Mouse (Mus musculus) thymus, adult 2 months (tissue): Measurements from ENCODE around the gene Ifnz. TPM values are rescaled to one million over a fixed set of nuclear protein-coding genes. Genes with fewer than 3 reads are reported as not detected.
"Not testable (repeated sequence)": the region's sequence is repeated elsewhere in the genome, so short reads cannot be mapped to it uniquely, and the experiment has no call there.

ENCODE experiments used
- DNase-seq: peaks from one replicate; pipeline ENCODE4 v3.0.0; 2021
- H3K27ac ChIP-seq: fragments of 200-500 bp; 2 replicates; pipeline ENCODE4 v1.5.1; 2012; ENCODE audit warnings: low read length, control low read depth; ENCODE audit not compliant: control insufficient read depth, insufficient read depth
- H3K27me3 ChIP-seq: fragments of 200-500 bp; 2 replicates; pipeline ENCODE4 v1.6.1; 2012; ENCODE audit warnings: mild to moderate bottlenecking, low read length, moderate library complexity, mixed read lengths; ENCODE audit not compliant: control insufficient read depth, insufficient read depth
- H3K36me3 ChIP-seq: fragments of 200-500 bp; 2 replicates; pipeline ENCODE4 v1.6.1; 2012; ENCODE audit warnings: mild to moderate bottlenecking, low read length, moderate library complexity; ENCODE audit not compliant: control insufficient read depth, insufficient read depth
- H3K4me1 ChIP-seq: fragments of 200-500 bp; replicated peaks from 2 replicates; pipeline ENCODE4 v1.6.1; 2012; ENCODE audit warnings: low read length; ENCODE audit not compliant: control insufficient read depth, insufficient read depth
- H3K4me3 ChIP-seq: fragments of 200-500 bp; 2 replicates; pipeline ENCODE4 v1.5.1; 2012; ENCODE audit warnings: mild to moderate bottlenecking, low read length, control low read depth, moderate library complexity; ENCODE audit not compliant: control insufficient read depth, insufficient read depth
- CTCF ChIP-seq: fragments of 200-500 bp; IDR thresholded peaks from 2 replicates; pipeline ENCODE4 v1.5.1; 2012; ENCODE audit warnings: mild to moderate bottlenecking, control low read depth, low read length, moderate library complexity, borderline replicate concordance; ENCODE audit not compliant: control insufficient read depth, poor library complexity, insufficient read depth; ENCODE audit errors: extremely low read depth
- POLR2A ChIP-seq: fragments of 200-500 bp; IDR thresholded peaks from 2 replicates; pipeline ENCODE4 v1.6.1; 2012; ENCODE audit warnings: mild to moderate bottlenecking, low read length, control low read depth, moderate library complexity; ENCODE audit not compliant: control insufficient read depth, poor library complexity, insufficient read depth; ENCODE audit errors: extremely low read depth
- WGBS: fragments of 180-500 bp; shearing (Covaris S2); methylation state at CpG from one replicate; pipeline ENCODE4 v1.1.7; 2018; 5-methylcytosine and 5-hydroxymethylcytosine counted together
- polyA plus RNA-seq: library from polyadenylated mRNA; depleted of rRNA; stranded (reverse); fragments of >200 nt; gene quantifications from 2 replicates; pipeline ENCODE4 v1.2.3, GENCODE M21; 2012

Gene Ifnz
- polyA plus RNA-seq, 1 experiment: 0.16 TPM

DNA sequence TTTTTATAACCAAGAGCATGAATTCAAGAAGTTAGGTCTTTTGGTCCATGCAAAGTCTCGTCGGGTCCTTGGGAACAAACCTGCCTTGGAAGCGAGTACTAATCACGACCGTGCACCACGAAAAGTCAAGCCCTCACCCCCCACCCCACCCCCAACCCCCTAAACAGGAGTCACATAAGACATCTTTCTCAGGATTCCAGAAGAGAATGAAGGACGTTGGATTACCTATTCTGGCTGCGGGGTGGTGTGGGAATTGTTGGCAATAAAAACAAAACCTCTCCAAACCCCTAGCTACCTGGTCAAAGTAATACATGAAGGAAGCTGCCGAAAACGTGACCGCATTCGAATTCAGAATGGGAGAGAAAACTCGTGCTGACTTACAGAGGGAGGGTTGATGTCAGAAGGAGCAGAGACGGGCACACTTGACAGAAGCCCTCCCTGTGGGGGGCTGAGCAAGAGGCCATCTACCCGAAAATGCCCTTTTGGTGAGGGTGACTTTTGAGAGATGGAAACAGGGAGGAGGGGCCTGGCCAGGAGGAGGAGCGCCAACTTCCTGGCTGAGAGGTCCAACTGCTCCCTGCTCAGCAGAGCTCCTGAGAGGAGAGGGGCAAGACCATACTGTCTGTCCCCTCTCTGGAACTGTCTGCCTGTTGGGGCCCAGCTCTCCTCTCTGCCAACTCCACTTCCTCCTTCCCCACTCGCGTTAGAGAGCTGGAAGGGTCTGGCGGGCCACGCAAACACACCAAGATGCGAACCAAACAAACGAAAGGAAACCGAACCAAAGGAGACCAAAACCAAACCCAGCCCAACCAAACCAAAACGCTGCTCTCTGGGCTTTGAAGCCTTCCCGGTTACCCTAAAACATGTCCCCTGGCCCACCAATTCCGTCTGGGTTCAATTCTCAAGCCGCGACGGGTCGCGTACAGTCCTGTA, 25.1 kb upstream of the Ifnz start:
- 7% methylated on average over 29 of the region's 31 CpGs for WGBS
- H3K27ac ChIP-seq: peak overlapping the region; percentile 69
- not testable (repeated sequence) for H3K36me3 ChIP-seq, H3K27me3 ChIP-seq, H3K4me1 ChIP-seq
- TF ChIP-seq POLR2A: peak; percentile 14; the same call in 1 of the 2 replicates
- peak overlapping the region; percentile 58 for H3K4me3 ChIP-seq
- peak; percentile 25 for DNase-seq

DNA sequence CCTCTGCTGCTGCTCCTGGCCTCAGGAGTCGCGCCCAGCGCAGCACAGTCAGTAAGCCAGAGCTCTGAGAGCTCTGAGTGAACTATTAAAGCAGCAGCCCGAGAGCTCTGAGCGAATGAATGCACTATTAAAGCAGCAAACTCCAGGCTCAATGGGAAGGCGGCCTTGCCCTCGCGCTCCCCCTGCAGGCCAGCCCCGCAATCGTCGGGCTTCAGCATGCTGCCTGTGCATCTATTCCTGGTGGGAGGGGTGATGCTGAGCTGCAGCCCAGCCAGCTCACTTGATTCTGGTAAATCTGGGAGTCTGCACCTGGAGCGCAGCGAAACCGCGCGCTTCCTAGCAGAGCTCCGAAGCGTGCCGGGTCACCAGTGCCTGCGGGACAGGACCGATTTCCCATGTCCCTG, 24.3 kb upstream of the Ifnz start:
- H3K27ac ChIP-seq, H3K36me3 ChIP-seq, H3K27me3 ChIP-seq, H3K4me1 ChIP-seq: not testable (repeated sequence)
- H3K4me3 ChIP-seq: peak overlapping the region; percentile 58
- peak; percentile 53 for TF ChIP-seq CTCF
- DNase-seq: peak; percentile 92
- 0% methylated on average over 21 of the region's 21 CpGs for WGBS

DNA sequence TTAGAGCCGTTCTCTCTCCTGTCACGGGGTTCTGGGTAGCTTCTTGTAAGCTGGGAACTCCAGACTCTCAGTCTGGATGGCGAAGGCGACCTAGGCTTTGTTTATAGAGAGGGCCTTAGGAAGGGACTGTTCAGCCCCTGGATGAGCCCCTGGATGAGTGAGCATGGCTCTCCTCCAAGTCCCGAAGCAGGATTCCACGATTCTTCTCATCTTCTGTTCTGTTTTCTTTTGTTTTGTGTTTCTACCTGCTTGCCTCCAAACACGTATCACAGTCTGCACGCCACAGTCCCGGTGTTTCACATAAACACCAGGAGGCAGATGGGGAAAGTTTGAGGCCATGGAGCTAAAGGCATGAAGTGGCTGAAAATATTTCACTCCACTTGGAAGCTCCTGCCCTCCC, 23.2 kb upstream of the Ifnz start:
- H3K36me3 ChIP-seq, H3K27ac ChIP-seq, H3K4me1 ChIP-seq, H3K27me3 ChIP-seq, DNase-seq, H3K4me3 ChIP-seq: not testable (repeated sequence)
- WGBS: 96% methylated on average over 9 of the region's 9 CpGs

DNA sequence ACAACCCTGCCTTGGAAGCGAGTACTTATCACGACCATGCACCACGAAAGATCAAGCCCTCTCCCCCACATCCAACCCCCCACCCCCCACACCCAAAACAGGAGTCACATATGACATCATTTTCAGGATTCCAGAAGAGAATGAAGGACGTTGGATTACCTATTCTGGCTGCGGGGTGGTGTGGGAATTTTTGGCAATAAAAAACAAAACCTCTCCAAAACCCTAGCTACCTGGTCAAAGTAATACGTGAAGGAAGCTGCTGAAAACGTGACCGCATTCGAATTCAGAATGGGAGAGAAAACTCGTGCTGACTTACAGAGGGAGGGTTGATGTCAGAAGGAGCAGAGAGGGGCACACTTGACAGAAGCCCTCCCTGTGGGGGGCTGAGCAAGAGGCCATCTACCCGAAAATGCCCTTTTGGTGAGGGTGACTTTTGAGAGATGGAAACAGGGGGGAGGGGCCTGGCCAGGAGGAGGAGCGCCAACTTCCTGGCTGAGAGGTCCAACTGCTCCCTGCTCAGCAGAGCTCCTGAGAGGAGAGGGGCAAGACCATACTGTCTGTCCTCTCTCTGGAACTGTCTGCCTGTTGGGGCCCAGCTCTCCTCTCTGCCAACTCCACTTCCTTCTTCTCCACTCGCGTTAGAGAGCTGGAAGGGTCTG, 22.2 kb upstream of the Ifnz start, which contains the start of gene Gm13283:
Gene Gm13283, plus strand, starts transcription at position 510 of the 659 bp plus-strand sequence.
- 22% methylated on average over 10 of the region's 14 CpGs for WGBS

DNA sequence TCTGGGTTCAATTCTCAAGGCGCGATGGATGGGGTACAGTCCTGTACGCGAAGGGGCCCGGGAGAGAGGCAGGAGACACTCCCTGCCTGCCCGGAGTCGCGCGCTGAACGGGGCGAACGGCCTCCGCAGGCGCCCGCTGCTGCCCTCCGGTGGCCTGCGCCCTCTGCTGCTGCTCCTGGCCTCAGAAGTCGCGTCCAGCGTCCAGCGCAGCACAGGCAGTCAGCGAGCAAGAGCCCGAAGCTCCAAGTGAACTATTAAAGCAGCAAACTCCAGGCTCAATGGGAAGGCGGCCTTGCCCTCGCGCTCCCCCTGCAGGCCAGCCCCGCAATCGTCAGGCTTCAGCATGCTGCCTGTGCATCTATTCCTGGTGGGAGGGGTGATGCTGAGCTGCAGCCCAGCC, 21.5 kb upstream of the Ifnz start:
- not testable (repeated sequence) for H3K4me1 ChIP-seq, H3K36me3 ChIP-seq, H3K27me3 ChIP-seq, H3K27ac ChIP-seq
- WGBS: 1% methylated on average over 26 of the region's 28 CpGs
- peak overlapping the region; percentile 86 for H3K4me3 ChIP-seq
- peak; percentile 35 for DNase-seq
- TF ChIP-seq POLR2A: 0 out of 2 replicates have a peak, but pooled peaks have one; percentile 23

More for the DNA sequence above, 22.2 kb upstream of the Ifnz start, which contains the start of gene Gm13283:
- peak within 1 kb of the TSS; percentile 86 for H3K4me3 ChIP-seq
- not testable (repeated sequence) for H3K27ac ChIP-seq, H3K27me3 ChIP-seq, H3K4me1 ChIP-seq, H3K36me3 ChIP-seq
- DNase-seq: peak; percentile 52

DNA sequence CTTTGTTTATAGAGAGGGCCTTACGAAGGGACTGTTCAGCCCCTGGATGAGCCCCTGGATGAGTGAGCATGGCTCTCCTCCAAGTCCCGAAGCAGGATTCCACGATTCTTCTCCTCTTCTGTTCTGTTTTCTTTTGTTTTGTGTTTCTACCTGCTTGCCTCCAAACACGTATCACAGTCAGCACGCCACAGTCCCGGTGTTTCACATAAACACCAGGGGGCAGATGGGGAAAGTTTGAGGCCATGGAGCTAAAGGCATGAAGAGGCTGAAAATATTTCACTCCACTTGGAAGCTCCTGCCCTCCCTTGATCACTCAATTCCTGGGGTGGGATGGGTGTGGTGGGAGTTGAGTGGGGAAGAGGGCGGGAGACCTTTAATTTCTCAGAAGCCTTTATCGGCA, 20.2 kb upstream of the Ifnz start:
- DNase-seq: peak; percentile 95
- WGBS: 80% methylated on average over 6 of the region's 8 CpGs
- H3K36me3 ChIP-seq, H3K4me1 ChIP-seq, H3K4me3 ChIP-seq, H3K27me3 ChIP-seq, H3K27ac ChIP-seq: not testable (repeated sequence)

DNA sequence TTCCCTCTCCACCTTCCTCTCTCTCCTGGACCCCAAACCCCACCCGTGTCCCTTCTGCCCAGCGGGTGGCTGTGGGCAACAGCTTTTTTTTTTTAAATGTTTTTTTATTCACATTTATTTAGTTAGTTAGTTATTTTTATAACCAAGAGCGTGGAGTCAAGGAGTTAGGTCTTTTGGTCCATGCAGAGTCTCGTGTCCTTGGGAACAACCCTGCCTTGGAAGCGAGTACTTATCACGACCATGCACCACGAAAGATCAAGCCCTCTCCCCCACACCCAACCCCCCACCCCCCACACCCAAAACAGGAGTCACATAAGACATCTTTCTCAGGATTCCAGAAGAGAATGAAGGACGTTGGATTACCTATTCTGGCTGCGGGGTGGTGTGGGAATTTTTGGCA, 19.6 kb upstream of the Ifnz start:
- WGBS: 63% methylated on average over 9 of the region's 9 CpGs
- not testable (repeated sequence) for H3K4me3 ChIP-seq, H3K4me1 ChIP-seq, H3K36me3 ChIP-seq, H3K27ac ChIP-seq, H3K27me3 ChIP-seq
- peak; percentile 28 for DNase-seq
